Mouse (Mus musculus) lung, adult 2 months (tissue): ENCODE measurements around the gene Gm8909. TPM values are rescaled to one million over a fixed set of nuclear protein-coding genes. Genes with fewer than 3 reads are reported as not detected.
A peak's percentile ranks its signal among the peaks of the same experiment; 100 is the strongest.

ENCODE experiments used
- DNase-seq: peaks from one replicate; pipeline ENCODE4 v3.0.0; 2022
- H3K4me1 ChIP-seq: fragments of 200-500 bp; 2 replicates; pipeline ENCODE4 v1.6.1; 2011; ENCODE audit warnings: low read length; ENCODE audit not compliant: control insufficient read depth, insufficient read depth
- H3K4me3 ChIP-seq: fragments of 200-500 bp; replicated peaks from 2 replicates; pipeline ENCODE3; 2011; ENCODE audit warnings: low read depth, mild to moderate bottlenecking, control low read depth, low read length; ENCODE audit errors: extremely low read depth
- CTCF ChIP-seq: fragments of 200-500 bp; IDR thresholded peaks from 2 replicates; pipeline ENCODE4 v1.5.1; 2011; ENCODE audit warnings: mild to moderate bottlenecking, low read length, control low read depth; ENCODE audit not compliant: insufficient read depth
- POLR2A ChIP-seq: fragments of 200-500 bp; IDR thresholded peaks from 2 replicates; pipeline ENCODE4 v1.6.1; 2011; ENCODE audit warnings: low read depth, mild to moderate bottlenecking, control low read depth, low read length, borderline replicate concordance; ENCODE audit errors: extremely low read depth
- WGBS: fragments of 180-500 bp; shearing (Covaris S2); methylation state at CpG from one replicate; pipeline ENCODE4 v1.1.7; 2018; 5-methylcytosine and 5-hydroxymethylcytosine counted together
- polyA plus RNA-seq: library from polyadenylated mRNA; depleted of rRNA; stranded (reverse); fragments of >200 nt; gene quantifications from 2 replicates; pipeline ENCODE4 v1.2.3, GENCODE M21; 2012; rRNA removed

Gm8909 gene
- 0.62 and 1.2 TPM in 2 replicates for polyA plus RNA-seq

DNA sequence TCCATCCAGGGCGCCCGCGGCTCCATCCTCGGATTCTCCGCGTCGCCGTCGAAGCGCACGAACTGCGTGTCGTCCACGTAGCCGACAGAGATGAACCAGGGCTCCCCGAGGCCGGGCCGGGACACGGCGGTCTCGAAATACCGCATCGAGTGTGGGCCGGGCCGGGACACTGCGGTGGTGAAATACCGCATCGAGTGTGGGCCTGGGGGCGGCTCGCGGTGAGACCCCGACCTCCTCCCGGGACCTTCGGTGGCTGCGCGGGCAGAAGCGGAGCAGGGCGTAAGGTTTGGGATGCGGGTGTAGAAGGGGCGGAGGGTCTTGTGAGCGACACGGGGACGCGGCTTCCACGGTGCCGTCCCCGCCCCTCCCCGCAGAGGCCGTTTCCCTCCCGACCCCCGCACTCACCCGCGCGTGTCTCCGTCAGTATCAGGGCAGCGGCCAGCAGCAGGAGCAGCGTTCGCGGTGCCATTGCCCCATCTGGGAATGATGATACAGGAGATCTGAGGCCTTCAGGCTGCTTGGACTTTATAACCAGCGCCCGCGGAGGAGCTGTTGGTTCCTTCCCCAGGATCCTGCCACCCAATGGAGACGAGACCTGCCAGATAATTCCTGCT is at the start of gene Gm8909:
Gm8909 (minus strand) TSS at position 499 of the 614 bp plus-strand sequence.
- no peaks in the 10 kb centered on the region for H3K4me1 ChIP-seq
- 3% methylated on average over 63 of the region's 63 CpGs for WGBS
- TF ChIP-seq CTCF: no peak
- TF ChIP-seq POLR2A: no peak
- DNase-seq: no peak
- peak within 1 kb of the TSS; percentile 83 for H3K4me3 ChIP-seq

- TF ChIP-seq POLR2A: no peak
- no peak for TF ChIP-seq CTCF
- DNase-seq: no peak
- Histone ChIP-seq H3K4me1 (no peaks in the 10 kb centered on the region), H3K4me3 (no peak overlapping the region)
- WGBS: 5% methylated on average over 20 of the region's 20 CpGs
Measured at GRCm38 (mm10) chr17:36215586-36215985, 47.2 kb upstream of the Gm8909 start.

- Histone ChIP-seq H3K4me1 (no peaks in the 10 kb centered on the region), H3K4me3 (no peak overlapping the region)
- TF ChIP-seq POLR2A: no peak
- no peak for TF ChIP-seq CTCF
- DNase-seq: no peak
Measured at GRCm38 (mm10) chr17:36206846-36207245, 38.5 kb upstream of the Gm8909 start.

GRCm38 (mm10) chr17:36205862-36206261 is 37.5 kb upstream of the Gm8909 start:
- WGBS: 1% methylated on average over 41 of the region's 41 CpGs
- TF ChIP-seq POLR2A: no peak
- TF ChIP-seq CTCF: no peak
- no peak for DNase-seq
- H3K4me3 ChIP-seq: peak overlapping the region; percentile 49
- H3K4me1 ChIP-seq: no peaks in the 10 kb centered on the region

- WGBS: under 1% methylated on average over 15 of the region's 15 CpGs
- peak overlapping the region; percentile 49 for H3K4me3 ChIP-seq
- peak; percentile 32 for DNase-seq
- no peaks in the 10 kb centered on the region for H3K4me1 ChIP-seq
- TF ChIP-seq POLR2A (no peak), CTCF (no peak)
Measured at GRCm38 (mm10) chr17:36205456-36205855, 37.1 kb upstream of the Gm8909 start.

DNA sequence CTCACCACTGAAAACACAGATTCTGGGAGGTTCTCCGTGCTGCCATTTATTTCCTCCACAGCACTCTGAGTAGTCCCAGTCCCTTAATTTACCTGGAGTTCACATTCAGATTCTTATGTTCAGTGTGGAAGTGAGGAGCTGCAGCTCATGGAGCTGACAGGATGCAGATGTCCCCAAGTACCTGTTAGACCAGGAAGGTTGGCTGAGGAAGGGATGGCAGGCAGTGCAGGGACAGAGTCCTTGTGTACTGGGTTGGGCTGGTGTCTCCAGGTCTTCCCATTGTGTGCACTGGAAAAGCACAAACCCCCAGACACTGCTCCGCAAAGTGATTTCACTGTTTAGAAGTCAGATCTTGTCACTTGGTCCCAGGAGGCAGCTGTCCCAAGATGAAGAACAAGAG is 33.5 kb upstream of the Gm8909 start:
- no peak overlapping the region for H3K4me3 ChIP-seq
- TF ChIP-seq POLR2A (no peak), CTCF (no peak)
- no peak for DNase-seq
- no peaks in the 10 kb centered on the region for H3K4me1 ChIP-seq
- 82% methylated on average over 2 of the region's 2 CpGs for WGBS

DNA sequence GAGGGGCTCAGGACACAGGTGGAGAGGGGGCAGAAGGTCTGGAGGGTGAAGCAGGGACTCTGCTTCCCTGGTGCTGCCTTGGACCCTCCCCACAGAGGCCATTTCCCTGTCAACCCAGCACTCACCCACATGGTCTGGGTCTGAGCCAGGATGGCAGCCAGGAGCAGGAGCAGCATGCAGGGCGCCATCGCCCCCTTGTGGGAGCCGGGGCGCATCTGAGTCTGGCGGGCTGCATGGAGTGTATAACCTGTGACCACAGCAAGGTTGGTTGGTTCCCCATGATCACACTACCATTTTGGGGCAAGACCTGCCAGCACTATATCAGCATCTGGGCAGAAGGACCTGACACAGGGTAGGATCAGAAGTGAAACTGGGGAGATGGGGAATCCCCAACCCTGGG is 30.0 kb upstream of the Gm8909 start:
- no peak for DNase-seq
- 21% methylated on average over 5 of the region's 5 CpGs for WGBS
- Histone ChIP-seq H3K4me3 (no peak overlapping the region), H3K4me1 (no peaks in the 10 kb centered on the region)
- no peak for TF ChIP-seq POLR2A

- no peak overlapping the region for H3K4me3 ChIP-seq
- WGBS: 70% methylated on average over 6 of the region's 6 CpGs
- no peak for DNase-seq
- TF ChIP-seq CTCF (no peak), POLR2A (no peak)
- H3K4me1 ChIP-seq: no peaks in the 10 kb centered on the region
Measured at GRCm38 (mm10) chr17:36194471-36194870, 26.1 kb upstream of the Gm8909 start.

DNA sequence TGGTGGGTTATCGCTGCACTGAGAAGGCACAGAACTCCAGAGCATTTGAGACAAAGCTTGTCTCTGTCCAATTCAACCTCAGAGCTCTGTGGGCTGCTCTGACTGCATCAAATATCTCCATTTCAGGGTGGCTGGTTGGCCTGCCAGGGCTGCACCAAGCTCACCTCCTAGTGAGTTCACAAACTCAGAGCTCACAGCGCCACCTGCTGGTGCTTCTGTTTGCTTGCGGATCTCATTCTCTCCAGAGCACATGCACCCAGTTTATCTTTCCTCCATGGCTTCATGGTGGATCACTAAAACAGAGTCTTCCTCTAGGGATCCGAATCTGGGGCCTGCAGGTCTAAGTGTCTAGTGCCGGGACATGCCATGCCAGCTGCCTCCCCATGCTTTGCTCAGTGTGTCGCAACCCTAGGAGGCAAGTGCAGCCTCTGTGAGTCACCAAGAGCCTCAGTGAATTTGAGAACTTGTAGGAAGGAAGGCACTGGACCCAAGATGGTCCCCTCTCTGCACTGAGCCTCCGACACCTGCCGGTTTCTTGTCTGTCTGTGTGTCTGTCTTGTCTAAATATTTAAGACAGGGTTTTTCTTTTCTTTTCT is 25.3 kb upstream of the Gm8909 start:
- peak; percentile 91 for TF ChIP-seq CTCF
- no peak for TF ChIP-seq POLR2A
- Histone ChIP-seq H3K4me1 (no peaks in the 10 kb centered on the region), H3K4me3 (no peak overlapping the region)
- WGBS: 23% methylated on average over 8 of the region's 8 CpGs
- peak; percentile 32 for DNase-seq

DNA sequence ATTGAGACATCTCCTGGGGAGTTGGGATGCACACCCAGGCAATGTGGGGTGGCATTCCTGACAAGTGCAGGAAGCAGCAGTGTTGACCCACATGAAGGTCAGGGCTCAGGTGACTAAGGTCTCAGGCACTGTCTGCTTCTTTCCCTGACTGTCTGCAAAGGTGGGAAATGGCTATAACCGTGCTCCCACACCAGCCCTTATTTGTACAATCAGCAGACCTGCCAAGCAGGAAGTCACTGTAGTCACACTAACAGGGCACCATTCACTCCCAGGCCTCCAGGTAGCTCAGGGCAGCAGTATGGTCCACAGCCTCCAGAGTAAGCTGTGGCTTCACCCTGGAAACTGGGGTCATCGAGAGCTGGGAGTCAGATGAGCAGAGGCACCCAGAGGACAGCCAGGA is 24.0 kb upstream of the Gm8909 start:
- Histone ChIP-seq H3K4me1 (no peaks in the 10 kb centered on the region), H3K4me3 (no peak overlapping the region)
- no peak for DNase-seq
- TF ChIP-seq POLR2A (no peak), CTCF (no peak)
- WGBS: 44% methylated on average over 2 of the region's 2 CpGs
